Mouse (Mus musculus) left cerebral cortex, adult 8-10 months (tissue): ENCODE measurements at regions not wholly inside any gene's neighbourhood (a gene's known extent, or its start where the extent isn't known, plus 50 kb on each side); places are given as distances from the start of the nearest gene placed in this dataset.

Experiments used
- DNase-seq, 2 experiments: peaks; one replicate each; pipeline ENCODE4 v3.0.0; 2022; ENCODE audit warnings: low spot score in 2 of 2

DNA sequence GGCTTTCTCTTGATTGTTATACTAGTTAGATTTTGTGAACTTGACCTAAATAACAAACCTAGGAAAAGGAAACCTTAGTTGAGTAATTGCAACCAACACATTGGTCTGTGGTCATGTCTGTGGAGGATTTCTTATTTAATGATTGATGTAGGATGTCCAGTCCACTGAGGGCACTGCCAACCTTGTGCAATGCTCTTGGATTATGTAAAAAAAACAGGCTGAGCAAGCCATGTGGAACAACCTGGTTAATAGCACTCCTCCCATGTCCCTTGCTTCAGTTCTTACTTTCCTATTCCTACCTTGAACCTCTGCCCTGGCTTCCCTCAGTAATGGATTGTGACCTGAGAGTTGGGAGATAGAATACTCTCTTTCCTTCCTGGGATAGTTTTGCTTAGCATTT is 312.0 kb upstream of the Pappa start:
- DNase-seq = no peak

DNA sequence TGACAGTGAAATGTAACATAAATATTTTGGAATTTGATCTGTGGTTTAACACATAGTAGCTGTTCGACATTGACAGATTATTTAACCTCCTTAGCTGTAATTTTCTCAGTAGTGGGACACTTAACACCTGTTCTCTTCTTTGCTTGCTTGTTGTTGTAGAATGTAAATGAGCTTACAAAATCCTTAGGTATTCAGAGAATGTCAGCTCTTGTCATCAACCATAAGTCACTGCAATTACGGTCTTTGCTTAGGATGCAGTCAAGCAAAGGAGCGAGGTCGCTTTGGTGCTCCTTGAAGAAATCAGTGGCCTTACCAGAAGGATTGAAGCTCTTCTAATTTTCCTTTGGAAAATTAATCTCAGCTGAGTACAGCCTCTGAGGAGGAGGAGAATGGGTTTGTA is 311.2 kb upstream of the Pappa start:
- DNase-seq = no peak

- DNase-seq = no peak
These were observed 291.1 kb upstream of the Pappa start for GRCm38 (mm10) chr4:64832882-64833281.

DNA sequence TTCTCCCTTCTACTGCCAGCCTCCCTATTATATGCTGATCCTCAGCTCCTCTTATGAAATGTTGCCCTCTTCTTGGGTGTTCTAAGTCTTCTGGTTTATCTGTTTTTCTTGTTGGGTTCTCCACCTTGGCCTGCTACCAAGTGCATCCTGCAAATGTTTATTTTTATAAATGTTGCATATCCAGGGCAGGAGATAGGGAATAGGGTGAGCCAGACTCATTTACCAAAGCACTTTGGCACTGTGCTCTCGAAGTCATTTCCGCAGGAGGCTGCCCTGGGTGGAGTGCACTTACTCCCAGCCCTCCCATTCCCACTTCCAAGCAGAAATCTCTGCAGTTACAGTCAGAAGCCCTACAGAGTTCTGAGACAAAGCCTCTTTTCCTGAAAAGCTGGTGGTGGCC is 249.5 kb upstream of the Pappa start:
- no peak for DNase-seq

DNA sequence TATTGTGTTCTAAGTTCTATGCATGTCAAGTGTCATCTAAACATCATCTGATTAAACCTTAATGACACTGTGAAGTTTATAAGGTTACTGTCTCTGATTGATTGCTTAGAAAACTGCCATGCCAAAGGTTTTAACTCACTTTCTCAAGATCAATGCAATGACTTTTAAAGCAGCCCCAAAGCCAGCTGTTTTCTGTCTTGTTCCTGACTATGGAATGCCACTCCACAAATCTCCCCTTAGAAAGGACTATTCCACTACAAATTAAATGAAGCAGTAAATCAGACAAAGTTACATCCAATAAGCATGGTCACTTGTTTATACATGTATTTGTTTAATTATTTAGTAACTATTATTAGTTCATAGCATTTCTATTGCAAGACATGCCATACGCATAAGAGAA is 247.1 kb upstream of the Pappa start:
- DNase-seq = no peak

DNA sequence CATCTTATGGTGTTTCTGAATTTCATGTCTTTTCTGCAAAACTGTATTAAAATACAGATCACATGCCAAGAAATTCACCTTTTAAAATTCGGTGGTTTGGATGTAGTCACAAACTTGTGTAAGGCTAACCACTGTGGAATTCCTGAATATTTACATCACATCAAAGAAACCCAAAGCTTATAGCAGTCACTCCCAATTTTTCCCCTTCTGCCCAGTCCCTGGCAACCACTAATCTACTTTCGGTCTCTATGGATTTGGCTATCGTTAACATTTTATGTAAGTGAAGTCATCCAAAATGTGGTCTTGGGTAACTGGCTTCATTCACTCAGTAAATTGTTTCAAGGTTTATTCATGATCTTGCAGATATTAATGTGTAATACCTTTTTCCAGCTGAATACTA is 226.0 kb upstream of the Pappa start:
- no peak for DNase-seq

GRCm38 (mm10) chr4:64901091-64901845 is 222.7 kb upstream of the Pappa start:
- DNase-seq = no peak

DNA sequence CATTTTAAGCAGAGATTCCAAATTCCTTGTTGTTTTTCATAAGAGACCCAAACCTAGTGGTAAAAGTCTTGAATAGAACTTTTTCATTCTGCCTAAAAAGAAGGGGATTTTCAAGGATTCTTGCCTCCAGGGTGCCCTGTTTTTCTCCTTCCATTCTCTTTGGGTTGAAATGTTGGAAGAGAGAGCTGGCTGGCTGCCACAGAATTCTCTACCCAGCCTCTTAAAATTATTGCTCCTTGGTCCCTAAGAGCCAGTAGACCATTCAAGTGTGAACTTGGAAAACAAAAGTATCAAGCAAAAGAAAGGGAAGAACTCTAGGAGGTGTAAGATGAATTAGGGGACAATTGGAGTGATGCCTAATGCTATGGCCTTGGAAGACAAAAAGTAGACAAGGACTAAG is 200.2 kb upstream of the Pappa start:
- DNase-seq = no peak

GRCm38 (mm10) chr4:64928553-64928952 is 195.4 kb upstream of the Pappa start:
- no peak for DNase-seq

DNA sequence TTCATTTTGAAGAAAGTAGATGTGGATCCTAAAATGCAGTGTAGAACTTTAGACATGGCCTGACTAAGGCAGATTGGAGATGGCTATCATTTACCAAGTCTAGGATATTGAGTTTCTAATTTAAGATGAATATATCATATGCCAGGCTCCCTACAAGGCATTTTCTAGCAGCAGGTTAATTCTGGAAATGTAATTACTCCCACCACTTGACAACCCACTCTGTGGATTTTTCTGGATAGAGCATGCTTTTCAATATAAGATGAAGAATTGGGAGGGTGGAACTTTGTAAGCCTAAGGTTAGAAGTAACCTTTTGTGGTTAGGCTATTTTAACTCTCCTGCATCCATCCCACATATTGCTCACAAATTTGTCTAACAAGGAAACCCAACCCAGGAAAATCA is 178.4 kb upstream of the Pappa start:
- no peak for DNase-seq

DNA sequence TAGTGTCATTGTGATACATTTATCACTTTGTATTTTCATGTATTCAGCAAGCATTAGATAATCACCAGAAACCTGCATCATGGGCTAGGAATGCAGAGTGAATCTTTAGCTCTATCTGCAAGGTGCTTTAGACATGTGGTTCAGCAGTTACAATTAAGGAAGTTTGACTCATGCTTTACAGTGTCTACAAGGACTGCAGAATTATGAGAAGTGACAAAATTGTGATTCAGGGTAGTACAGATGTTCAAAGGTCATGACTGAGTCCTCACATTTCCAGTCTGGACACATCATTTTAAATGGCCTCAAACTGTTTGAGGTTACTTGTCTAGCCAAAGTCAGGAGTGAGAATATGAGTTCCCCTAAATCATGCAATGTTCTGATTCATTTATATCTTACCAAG is 171.3 kb upstream of the Pappa start:
- DNase-seq = no peak

GRCm38 (mm10) chr4:64958843-64959242 is 165.1 kb upstream of the Pappa start:
- no peak for DNase-seq

DNA sequence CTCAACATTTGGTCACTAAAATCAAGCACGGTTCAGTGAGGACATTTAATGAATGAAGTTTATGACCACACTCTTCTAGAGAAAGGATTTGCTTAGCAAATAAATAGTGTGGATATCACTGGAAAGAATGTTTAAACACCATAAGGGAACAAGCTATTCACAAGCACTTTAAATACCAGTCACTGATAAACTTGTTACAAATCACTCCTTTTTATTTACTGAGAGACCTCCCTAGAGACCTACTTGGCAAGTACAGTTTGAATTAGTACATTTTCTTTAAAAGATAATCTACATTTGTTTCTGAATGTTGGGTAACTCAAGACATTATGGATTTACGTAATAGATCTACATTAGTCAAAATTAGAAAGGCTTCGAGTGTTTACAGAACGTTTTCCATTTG is 162.2 kb upstream of the Pappa start:
- no peak for DNase-seq
